Mouse (Mus musculus) lung, embryonic 14.5 days (tissue): ENCODE results near the gene Cmtm6. TPM values are rescaled to one million over a fixed set of nuclear protein-coding genes. Genes with fewer than 3 reads are reported as not detected.

Experiments
- ATAC-seq: fragments of 200-750 bp; cut with Nextera tagmentation; 2 replicates; pipeline ENCODE4 v1.8.0; 2017; ENCODE audit warnings: mild to moderate bottlenecking, moderate TSS enrichment, moderate library complexity; ENCODE audit not compliant: insufficient read depth
- DNase-seq: peaks from one replicate; pipeline ENCODE4 v3.0.0-alpha.2; 2015
- H3K27ac ChIP-seq: fragments of 300-500 bp; sonication (generic); 2 replicates; pipeline ENCODE4 v1.5.1; 2014; ENCODE audit warnings: low read depth, mild to moderate bottlenecking, moderate library complexity
- H3K27me3 ChIP-seq: fragments of 300-500 bp; sonication (generic); 2 replicates; pipeline ENCODE4 v1.6.1; 2014; ENCODE audit warnings: low read length, control low read depth; ENCODE audit not compliant: insufficient read depth
- H3K36me3 ChIP-seq: fragments of 300-500 bp; sonication (generic); 2 replicates; pipeline ENCODE4 v1.6.1; 2014; ENCODE audit warnings: control low read depth; ENCODE audit not compliant: insufficient read depth
- H3K4me1 ChIP-seq: fragments of 300-500 bp; sonication (generic); 2 replicates; pipeline ENCODE4 v1.6.1; 2014; ENCODE audit warnings: antibody characterized with exemption, control low read depth; ENCODE audit not compliant: insufficient read depth
- H3K4me2 ChIP-seq: fragments of 300-500 bp; sonication (generic); 2 replicates; pipeline ENCODE4 v1.6.1; 2014; ENCODE audit warnings: mild to moderate bottlenecking
- H3K4me3 ChIP-seq: fragments of 300-500 bp; sonication (generic); 2 replicates; pipeline ENCODE4 v1.5.1; 2014; ENCODE audit warnings: low read depth, low read length
- H3K9ac ChIP-seq: fragments of 300-500 bp; sonication (generic); 2 replicates; pipeline ENCODE4 v1.6.1; 2014
- H3K9me3 ChIP-seq: fragments of 300-500 bp; sonication (generic); 2 replicates; pipeline ENCODE4 v1.6.1; 2016; ENCODE audit warnings: low read depth, low read length, control low read depth
- CTCF ChIP-seq: IDR thresholded peaks from 2 replicates; pipeline ENCODE4 v1.5.1; 2016; ENCODE audit warnings: antibody characterized with exemption, low read depth
- WGBS: fragments of 180-500 bp; shearing (Covaris S2); extraction: QIAGEN DNeasy Blood & Tissue Kit; methylation state at CpG from one replicate; pipeline ENCODE4 v1.1.7; 2014; 5-methylcytosine and 5-hydroxymethylcytosine counted together
- polyA plus RNA-seq: library from polyadenylated mRNA; unstranded; fragments of >200 nt; fragmentation: Nextera tagmentation; extraction: Ambion mirVana; gene quantifications from 2 replicates; pipeline ENCODE4 v1.2.1, GENCODE M21; 2014

Gene Cmtm6
- polyA plus RNA-seq, 1 experiment from 2014 or later = 57.7 TPM

DNA sequence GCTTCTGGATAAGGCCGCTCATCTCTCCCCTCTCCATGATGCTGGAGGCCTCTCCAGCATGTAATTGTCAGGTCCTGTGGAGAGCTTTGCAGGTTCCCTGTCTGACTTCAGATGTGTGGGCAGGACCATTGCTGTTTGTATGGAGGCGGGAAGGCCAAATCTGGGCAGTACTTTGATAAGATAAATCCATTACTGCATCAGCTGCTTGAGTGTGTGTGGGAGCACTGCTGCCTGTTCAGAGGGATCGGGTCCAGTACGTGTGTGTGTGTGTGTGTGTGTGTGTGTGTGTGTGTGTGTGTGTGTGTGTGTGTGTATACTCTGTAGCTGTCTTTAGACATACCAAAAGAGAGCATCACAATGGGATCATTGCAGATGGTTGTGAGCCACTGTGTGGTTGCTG, 14.2 kb downstream of the Cmtm6 start:
- Histone ChIP-seq H3K4me2 (no peak overlapping the region), H3K9ac (no peak overlapping the region), H3K36me3 (peaks cover 39% of the 10 kb centered on the region), H3K27ac (no peak overlapping the region), H3K27me3 (no peaks in the 10 kb centered on the region), H3K9me3 (no peaks in the 10 kb centered on the region), H3K4me1 (no peaks in the 10 kb centered on the region), H3K4me3 (no peak overlapping the region)
- ATAC-seq (no peak), DNase-seq (no peak)
- TF ChIP-seq CTCF = no peak
- 56% methylated on average over 4 of the region's 4 CpGs for WGBS

DNA sequence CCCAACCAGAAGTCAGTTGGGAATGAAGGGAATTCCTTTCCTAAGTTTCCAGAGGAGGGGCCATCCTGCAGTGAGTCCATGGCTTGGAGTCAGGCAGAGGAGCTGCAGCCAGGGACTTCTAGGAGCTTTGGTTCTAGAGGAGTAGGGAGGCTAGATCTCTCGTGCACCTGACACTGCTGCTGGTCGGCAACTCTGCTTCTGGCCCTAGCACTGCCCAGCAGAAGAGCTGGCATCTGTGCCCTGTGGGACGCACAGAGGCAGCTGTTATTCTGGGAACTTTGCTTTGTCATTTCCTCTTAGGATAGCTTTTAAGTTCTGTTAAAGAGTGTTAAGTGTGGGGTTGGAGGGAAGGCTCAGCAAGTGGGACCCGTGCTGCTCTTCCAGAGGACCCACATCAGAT, 14.7 kb downstream of the Cmtm6 start:
- 72% methylated on average over 4 of the region's 4 CpGs for WGBS
- H3K4me2 ChIP-seq = no peak overlapping the region
- H3K9ac ChIP-seq = no peak overlapping the region
- H3K4me1 ChIP-seq = no peaks in the 10 kb centered on the region
- DNase-seq (no peak), ATAC-seq (no peak)
- no peaks in the 10 kb centered on the region for H3K9me3 ChIP-seq
- no peaks in the 10 kb centered on the region for H3K27me3 ChIP-seq
- no peak overlapping the region for H3K27ac ChIP-seq
- TF ChIP-seq CTCF = no peak
- peaks cover 39% of the 10 kb centered on the region for H3K36me3 ChIP-seq
- H3K4me3 ChIP-seq = no peak overlapping the region

DNA sequence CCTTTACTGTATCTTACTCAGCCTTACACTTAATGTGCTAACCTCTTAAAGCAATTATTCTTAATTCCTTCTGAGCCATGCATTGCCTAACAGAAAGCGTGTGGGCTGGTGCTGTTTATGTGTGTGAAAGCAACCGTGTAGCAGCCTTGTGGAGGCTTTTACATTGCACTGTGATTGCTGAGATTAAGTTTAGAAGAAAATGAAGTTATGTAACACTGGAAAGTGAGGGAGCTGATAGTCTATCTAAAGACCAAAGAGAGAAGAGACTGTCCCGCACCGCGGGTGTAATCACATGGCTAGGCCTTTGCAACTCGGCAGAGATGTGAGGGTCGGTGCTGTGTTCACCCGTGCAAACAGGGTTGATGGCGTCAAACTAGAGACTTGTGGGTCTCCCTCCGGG, 16.1 kb downstream of the Cmtm6 start:
- H3K9ac ChIP-seq = no peak overlapping the region
- H3K36me3 ChIP-seq = peaks cover 42% of the 10 kb centered on the region
- ATAC-seq (no peak), DNase-seq (no peak)
- no peaks in the 10 kb centered on the region for H3K4me1 ChIP-seq
- H3K4me3 ChIP-seq = no peak overlapping the region
- H3K4me2 ChIP-seq = no peak overlapping the region
- no peaks in the 10 kb centered on the region for H3K9me3 ChIP-seq
- 84% methylated on average over 10 of the region's 10 CpGs for WGBS
- no peak for TF ChIP-seq CTCF
- no peak overlapping the region for H3K27ac ChIP-seq
- no peaks in the 10 kb centered on the region for H3K27me3 ChIP-seq

GRCm38 (mm10) chr9:114747466-114747865, 16.6 kb downstream of the Cmtm6 start:
- no peak for ATAC-seq
- TF ChIP-seq CTCF = no peak
- H3K27ac ChIP-seq = no peak overlapping the region

DNA sequence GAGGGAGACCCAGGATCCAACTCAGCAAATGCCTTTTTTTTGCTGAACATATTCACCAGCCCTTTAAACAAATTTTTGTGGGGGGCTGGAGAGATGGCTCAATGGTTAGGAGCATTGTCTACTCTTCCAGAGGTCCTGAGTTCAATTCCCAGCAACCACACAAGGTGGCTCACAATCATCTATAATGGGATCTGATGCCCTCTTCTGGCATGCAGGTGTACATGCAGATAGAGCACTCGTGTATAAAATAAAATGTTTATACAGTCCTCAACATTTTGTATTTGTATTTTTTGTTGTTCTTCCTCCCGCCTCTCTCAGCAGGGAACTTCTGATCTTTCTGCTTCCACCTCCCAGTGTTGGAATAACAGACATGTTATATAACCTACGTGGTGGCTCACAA, 20.7 kb downstream of the Cmtm6 start:
- Histone ChIP-seq H3K27me3 (no peaks in the 10 kb centered on the region), H3K36me3 (peaks cover 39% of the 10 kb centered on the region), H3K4me2 (no peak overlapping the region), H3K27ac (no peak overlapping the region), H3K4me1 (no peaks in the 10 kb centered on the region), H3K9me3 (no peaks in the 10 kb centered on the region), H3K4me3 (no peak overlapping the region), H3K9ac (no peak overlapping the region)
- peak; percentile 36 for TF ChIP-seq CTCF
- ATAC-seq = no peak
- DNase-seq = no peak
- WGBS = 86% methylated on average over 3 of the region's 3 CpGs

More at GRCm38 (mm10) chr9:114747466-114747865, 16.6 kb downstream of the Cmtm6 start:
- no peak for DNase-seq
- peaks cover 42% of the 10 kb centered on the region for H3K36me3 ChIP-seq
- no peak overlapping the region for H3K9ac ChIP-seq
- H3K4me3 ChIP-seq = no peak overlapping the region
- no peak overlapping the region for H3K4me2 ChIP-seq
- H3K9me3 ChIP-seq = no peaks in the 10 kb centered on the region
- H3K4me1 ChIP-seq = no peaks in the 10 kb centered on the region
- 76% methylated on average over 12 of the region's 12 CpGs for WGBS
- H3K27me3 ChIP-seq = no peaks in the 10 kb centered on the region

DNA sequence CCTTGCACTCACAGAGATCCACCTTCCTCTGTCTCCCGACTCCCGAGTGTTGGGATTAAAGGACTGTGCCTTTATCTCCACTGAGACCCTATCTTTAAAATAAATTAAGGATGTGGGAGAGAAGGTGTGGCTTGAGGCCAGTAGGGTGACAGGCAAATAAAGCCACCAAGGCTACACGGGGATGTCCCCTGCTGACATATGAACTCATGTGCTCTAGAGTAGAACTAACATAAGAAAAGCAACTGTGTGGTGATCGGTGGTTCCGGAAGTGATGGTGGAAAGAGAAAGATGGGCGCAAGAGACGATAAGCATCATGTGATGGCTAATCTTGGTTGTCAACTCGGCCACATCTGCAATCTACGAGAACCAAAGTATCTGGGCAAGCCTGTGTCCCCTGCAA, 21.4 kb downstream of the Cmtm6 start:
- H3K36me3 ChIP-seq = peaks cover 37% of the 10 kb centered on the region
- no peak overlapping the region for H3K9ac ChIP-seq
- no peaks in the 10 kb centered on the region for H3K27me3 ChIP-seq

DNA sequence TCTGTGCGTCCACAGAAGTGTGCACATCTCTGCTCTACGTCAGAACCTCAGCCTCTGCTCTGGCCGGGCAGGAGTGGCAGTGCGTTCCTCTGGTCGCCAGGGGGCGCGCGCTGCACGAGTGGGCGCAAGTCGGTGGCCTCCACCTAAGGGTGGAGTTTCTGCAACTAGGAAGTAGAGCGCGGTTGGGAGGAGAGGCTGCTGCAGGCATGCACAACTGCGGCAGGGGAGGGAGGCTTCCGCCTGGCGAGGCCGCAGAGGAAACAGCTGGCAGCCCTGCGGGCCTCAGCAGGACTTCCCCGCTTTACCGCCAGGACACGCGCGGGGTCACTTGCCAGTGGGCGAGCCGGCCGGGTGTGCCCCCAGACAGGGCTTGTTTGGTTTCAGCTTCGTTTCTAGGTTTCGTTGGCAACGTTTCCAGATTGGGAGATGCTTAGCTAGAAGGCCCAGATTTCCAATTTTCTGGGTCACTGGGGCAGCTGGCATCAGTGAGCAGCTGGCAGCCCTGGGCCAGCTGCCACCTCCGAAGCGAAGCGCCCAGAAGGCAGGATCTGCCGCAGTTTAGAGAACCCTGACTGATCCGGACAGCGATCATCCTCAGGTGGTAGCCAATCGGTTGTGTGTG, 22.1 kb downstream of the Cmtm6 start:
- Histone ChIP-seq H3K4me1 (no peaks in the 10 kb centered on the region), H3K4me2 (peak overlapping the region; percentile 76), H3K4me3 (peak overlapping the region; percentile 48), H3K36me3 (peaks cover 36% of the 10 kb centered on the region), H3K9me3 (no peaks in the 10 kb centered on the region), H3K27me3 (no peaks in the 10 kb centered on the region), H3K27ac (peak overlapping the region; percentile 58; the same call in 1 of the 2 replicates), H3K9ac (peak overlapping the region; percentile 63)
- DNase-seq (peak; percentile 95), ATAC-seq (peak; percentile 94)
- 6% methylated on average over 36 of the region's 36 CpGs for WGBS
- peak; percentile 100 for TF ChIP-seq CTCF

More for the DNA sequence above, 21.4 kb downstream of the Cmtm6 start:
- Histone ChIP-seq H3K4me2 (peak overlapping the region; percentile 76), H3K27ac (no peak overlapping the region), H3K9me3 (no peaks in the 10 kb centered on the region), H3K4me3 (peak overlapping the region; percentile 48; the same call in 1 of the 2 replicates), H3K4me1 (no peaks in the 10 kb centered on the region)
- no peak for TF ChIP-seq CTCF
- no peak for ATAC-seq
- WGBS = 62% methylated on average over 9 of the region's 9 CpGs
- no peak for DNase-seq
